Mouse (Mus musculus) ES-E14 (cell line): Measurements from ENCODE around the gene Myrf. TPM values are rescaled to one million over a fixed set of nuclear protein-coding genes. Genes with fewer than 3 reads are reported as not detected.

Experiments
- DNase-seq: peaks from one replicate; pipeline ENCODE4 v3.0.0-alpha.2; 2013; ENCODE audit warnings: low read depth, low spot score
- H3K27ac ChIP-seq: 2 replicates; pipeline ENCODE4 v1.5.1; 2012; ENCODE audit warnings: low read depth, mild to moderate bottlenecking, low read length, moderate library complexity, mixed read lengths; ENCODE audit not compliant: poor library complexity, insufficient read depth, severe bottlenecking
- H3K36me3 ChIP-seq: 2 replicates; pipeline ENCODE4 v1.6.1; 2012; ENCODE audit warnings: mild to moderate bottlenecking, low read length, moderate library complexity, mixed read lengths; ENCODE audit not compliant: control insufficient read depth, poor library complexity, insufficient read depth, severe bottlenecking
- H3K4me1 ChIP-seq, 2 experiments: fragments of 150-350 bp in 1 of 2; sonication (generic) in 1 of 2; 2 replicates each; pipeline ENCODE4 v1.6.1; 2012; ENCODE audit warnings: low read length in 2 of 2, mild to moderate bottlenecking in 1 of 2, mixed read lengths in 1 of 2; ENCODE audit not compliant: control insufficient read depth in 2 of 2, insufficient read depth in 2 of 2, poor library complexity in 1 of 2
- H3K4me3 ChIP-seq, 2 experiments: fragments of 150-350 bp in 1 of 2; sonication (generic) in 1 of 2; 2 replicates each; pipeline ENCODE4 v1.5.1; 2012; ENCODE audit warnings: low read length in 2 of 2, low read depth in 1 of 2, mild to moderate bottlenecking in 1 of 2, mixed read lengths in 1 of 2; ENCODE audit not compliant: insufficient read depth in 1 of 2, poor library complexity in 1 of 2, severe bottlenecking in 1 of 2
- H3K9ac ChIP-seq: 2 replicates; pipeline ENCODE4 v1.6.1; 2012; ENCODE audit warnings: low read depth, mild to moderate bottlenecking, low read length, mixed read lengths; ENCODE audit not compliant: poor library complexity, insufficient read depth, severe bottlenecking
- H3K9me3 ChIP-seq: fragments of 150-350 bp; sonication (generic); 2 replicates; pipeline ENCODE4 v1.6.1; 2012; ENCODE audit warnings: low read depth, mild to moderate bottlenecking, low read length; ENCODE audit not compliant: control insufficient read depth, insufficient read depth
- CHD2 ChIP-seq: IDR thresholded peaks from 2 replicates; pipeline ENCODE4 v1.6.1; 2014; ENCODE audit warnings: mild to moderate bottlenecking, low read depth, low read length, inconsistent platforms
- HCFC1 ChIP-seq: IDR thresholded peaks from 2 replicates; pipeline ENCODE4 v1.6.1; 2012; ENCODE audit warnings: low read length, inconsistent platforms, borderline replicate concordance; ENCODE audit not compliant: insufficient read depth
- MAFK ChIP-seq: IDR thresholded peaks from 2 replicates; pipeline ENCODE4 v1.6.1; 2014; ENCODE audit warnings: mild to moderate bottlenecking, low read depth, low read length, inconsistent platforms; ENCODE audit not compliant: insufficient read depth
- ZC3H11A ChIP-seq: IDR thresholded peaks from 2 replicates; pipeline ENCODE4 v1.6.1; 2012; ENCODE audit warnings: low read depth, mild to moderate bottlenecking, inconsistent platforms, low read length, borderline replicate concordance
- ZNF384 ChIP-seq: IDR thresholded peaks from 2 replicates; pipeline ENCODE4 v1.6.1; 2012; ENCODE audit warnings: low read depth, low read length, inconsistent platforms
- in situ Hi-C, 2 experiments: fragments of 600-800 bp; cut with MboI; formaldehyde crosslinking; loops; one replicate each; pipeline ENCODE4 v1.15.1; 2025; ENCODE audit warnings: low sequenced_read_pairs in 2 of 2, inconsistent platforms in 1 of 2; ENCODE audit not compliant: unreplicated experiment in 2 of 2
- total RNA-seq: library from RNA; depleted of rRNA; stranded (reverse); fragments of 300-350 nt; gene quantifications from 2 replicates; pipeline ENCODE4 v1.2.3, GENCODE M21; 2012

The Myrf gene
- total RNA-seq, 1 experiment: 35.9 TPM

GRCm38 (mm10) chr19:10181225-10181624 is 59.3 kb downstream of the Myrf start:
- TF ChIP-seq MAFK (no peak), HCFC1 (no peak), ZC3H11A (no peak), CHD2 (no peak), ZNF384 (no peak)
- DNase-seq: no peak
- in situ Hi-C loops: no loop called here
- Histone ChIP-seq H3K36me3 (peaks cover 13% of the 10 kb centered on the region), H3K4me3 (no peak overlapping the region), H3K9ac (no peak overlapping the region), H3K4me1 (peaks cover 4 to 12% of the 10 kb centered on the region in 2 experiments; a peak in 3 of 4 replicates), H3K27ac (no peak overlapping the region), H3K9me3 (no peaks in the 10 kb centered on the region)

- Histone ChIP-seq H3K9ac (no peak overlapping the region), H3K36me3 (no peaks in the 10 kb centered on the region), H3K4me3 (no peak overlapping the region), H3K4me1 (peaks cover 4 to 10% of the 10 kb centered on the region in 2 experiments; a peak in 3 of 4 replicates), H3K27ac (no peak overlapping the region), H3K9me3 (no peaks in the 10 kb centered on the region)
- in situ Hi-C loops: no loop called here
- DNase-seq: no peak
- TF ChIP-seq CHD2 (no peak), ZC3H11A (no peak), MAFK (no peak), HCFC1 (no peak), ZNF384 (no peak)
Measured at GRCm38 (mm10) chr19:10176941-10177372, 63.6 kb downstream of the Myrf start.

GRCm38 (mm10) chr19:10176477-10176876 is 64.1 kb downstream of the Myrf start:
- no peak for DNase-seq
- Histone ChIP-seq H3K36me3 (no peaks in the 10 kb centered on the region), H3K27ac (no peak overlapping the region), H3K9me3 (no peaks in the 10 kb centered on the region), H3K4me1 (peaks cover 4 to 10% of the 10 kb centered on the region in 2 experiments; a peak in 3 of 4 replicates), H3K4me3 (no peak overlapping the region), H3K9ac (no peak overlapping the region)
- TF ChIP-seq ZNF384: no peak
- TF ChIP-seq MAFK: no peak
- no peak for TF ChIP-seq ZC3H11A
- no peak for TF ChIP-seq HCFC1
- TF ChIP-seq CHD2: no peak
- in situ Hi-C loops: no loop called here

DNA sequence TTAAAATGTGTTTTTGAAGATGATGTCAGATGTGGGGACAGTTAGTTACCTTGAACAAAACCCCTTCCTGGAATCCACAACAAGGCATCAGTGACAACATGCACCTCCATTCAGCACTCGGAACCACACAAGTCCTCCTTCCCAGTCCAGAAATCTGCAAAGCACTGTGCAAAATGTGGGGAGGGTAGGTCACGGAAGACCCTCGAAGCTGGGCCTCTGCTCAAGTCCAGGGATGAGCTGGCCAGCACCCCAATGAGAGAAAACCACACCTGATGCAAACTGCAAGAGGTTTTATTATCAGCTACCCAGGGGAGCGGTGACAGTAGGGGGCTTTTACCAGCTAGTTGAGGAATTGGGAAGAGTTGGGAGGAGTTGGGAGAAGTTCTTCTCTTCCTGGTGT is 65.6 kb downstream of the Myrf start:
- no peak overlapping the region for H3K27ac ChIP-seq
- H3K36me3 ChIP-seq: no peaks in the 10 kb centered on the region
- H3K4me1 ChIP-seq: peaks cover 4 to 12% of the 10 kb centered on the region in 2 experiments; a peak in 3 of 4 replicates
- no peak for DNase-seq
- H3K9ac ChIP-seq: no peak overlapping the region
- in situ Hi-C loops: no loop called here
- TF ChIP-seq HCFC1 (no peak), MAFK (no peak), ZNF384 (no peak), ZC3H11A (no peak), CHD2 (no peak)
- H3K9me3 ChIP-seq: no peaks in the 10 kb centered on the region
- H3K4me3 ChIP-seq: no peak overlapping the region

GRCm38 (mm10) chr19:10173844-10174539 is 66.6 kb downstream of the Myrf start:
- TF ChIP-seq ZNF384: no peak
- no peak for TF ChIP-seq HCFC1
- no peak for TF ChIP-seq CHD2
- no peak for TF ChIP-seq MAFK
- no peak for TF ChIP-seq ZC3H11A
- in situ Hi-C loops: no loop called here
- Histone ChIP-seq H3K9ac (no peak overlapping the region), H3K36me3 (no peaks in the 10 kb centered on the region), H3K9me3 (no peaks in the 10 kb centered on the region), H3K27ac (no peak overlapping the region; the same call in 1 of the 2 replicates), H3K4me3 (no peak overlapping the region), H3K4me1 (peaks cover 6 to 12% of the 10 kb centered on the region in 2 experiments)
- DNase-seq: no peak
